Mouse (Mus musculus): ENCODE results near the gene Xkr7.

GRCm38 (mm10) chr2:153002492-153003248 is 29.0 kb upstream of the Xkr7 start:
- TF ChIP-seq CTCF (IDR thresholded peaks at IDR 0.05; ENCODE audit: low read depth, low read length) (no peak), POLR2A (IDR thresholded peaks at IDR 0.05; ENCODE audit: extremely low read depth, insufficient read depth, low read length) (no peak)
